Mouse (Mus musculus) forebrain, embryonic 12.5 days (tissue): ENCODE results near the gene Ccdc3. TPM values are rescaled to one million over a fixed set of nuclear protein-coding genes. Genes with fewer than 3 reads are reported as not detected.

Source experiments
- ATAC-seq: fragments of 200-750 bp; cut with Nextera tagmentation; 2 replicates; pipeline ENCODE4 v1.8.0; 2017; ENCODE audit warnings: moderate TSS enrichment; ENCODE audit not compliant: low FRiP score
- H3K27ac ChIP-seq: fragments of 300-500 bp; sonication (generic); 2 replicates; pipeline ENCODE4 v1.5.1; 2016; ENCODE audit warnings: mild to moderate bottlenecking
- H3K27me3 ChIP-seq: fragments of 300-500 bp; sonication (generic); 2 replicates; pipeline ENCODE4 v1.6.1; 2016; ENCODE audit warnings: mild to moderate bottlenecking
- H3K36me3 ChIP-seq: fragments of 300-500 bp; sonication (generic); replicated peaks from 2 replicates; pipeline ENCODE4 v1.6.1; 2016; ENCODE audit warnings: mild to moderate bottlenecking
- H3K4me1 ChIP-seq: fragments of 300-500 bp; sonication (generic); 2 replicates; pipeline ENCODE4 v1.6.1; 2016
- H3K4me2 ChIP-seq: fragments of 300-500 bp; sonication (generic); 2 replicates; pipeline ENCODE4 v1.6.1; 2016; ENCODE audit warnings: mild to moderate bottlenecking, moderate library complexity
- H3K4me3 ChIP-seq: fragments of 300-500 bp; sonication (generic); replicated peaks from 2 replicates; pipeline ENCODE4 v1.5.1; 2016; ENCODE audit warnings: mild to moderate bottlenecking
- H3K9ac ChIP-seq: fragments of 300-500 bp; sonication (generic); 2 replicates; pipeline ENCODE4 v1.6.1; 2016; ENCODE audit warnings: mild to moderate bottlenecking
- H3K9me3 ChIP-seq: fragments of 300-500 bp; sonication (generic); 2 replicates; pipeline ENCODE4 v1.6.1; 2016
- WGBS: fragments of 180-500 bp; shearing (Covaris S2); methylation state at CpG from one replicate; pipeline ENCODE4 v1.1.7; 2016; 5-methylcytosine and 5-hydroxymethylcytosine counted together
- polyA plus RNA-seq: library from polyadenylated mRNA; unstranded; fragments of >200 nt; fragmentation: Nextera tagmentation; extraction: Ambion mirVana; gene quantifications from 2 replicates; pipeline ENCODE4 v1.2.1, GENCODE M21; 2016

Gene Ccdc3
- polyA plus RNA-seq, 1 experiment from 2014 or later = 2.9 TPM

DNA sequence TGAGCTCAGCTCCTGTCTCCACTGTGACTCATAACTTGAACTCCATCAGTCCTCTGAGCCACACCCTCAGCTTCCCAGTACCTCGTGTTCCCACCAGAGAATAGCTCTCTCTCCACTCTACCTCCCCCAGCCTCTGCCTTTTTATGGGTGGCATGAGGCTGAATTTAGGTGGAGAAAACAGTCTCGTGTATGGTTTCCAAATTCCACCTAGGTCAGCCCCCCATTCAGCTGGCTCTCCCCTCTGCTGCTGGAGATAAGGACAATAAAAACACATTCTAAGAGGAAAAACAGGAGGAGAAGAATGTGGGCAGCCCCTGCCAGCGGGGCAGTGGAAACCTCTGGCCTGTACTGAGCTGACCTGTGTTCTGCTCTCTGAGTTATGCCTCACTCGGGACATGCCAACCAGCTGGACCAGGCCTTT is 28.4 kb downstream of the Ccdc3 start:
- Histone ChIP-seq H3K9me3 (no peaks in the 10 kb centered on the region), H3K4me3 (no peak overlapping the region), H3K27ac (no peak overlapping the region), H3K36me3 (no peaks in the 10 kb centered on the region), H3K4me1 (no peaks in the 10 kb centered on the region), H3K27me3 (no peaks in the 10 kb centered on the region), H3K9ac (no peak overlapping the region), H3K4me2 (no peak overlapping the region)
- WGBS = 68% methylated on average over 4 of the region's 4 CpGs
- no peak for ATAC-seq

GRCm38 (mm10) chr2:5166796-5167195 is 29.2 kb downstream of the Ccdc3 start:
- Histone ChIP-seq H3K9me3 (no peaks in the 10 kb centered on the region), H3K4me1 (no peaks in the 10 kb centered on the region), H3K9ac (no peak overlapping the region), H3K27me3 (no peaks in the 10 kb centered on the region), H3K27ac (no peak overlapping the region), H3K4me3 (no peak overlapping the region), H3K36me3 (no peaks in the 10 kb centered on the region), H3K4me2 (no peak overlapping the region)
- WGBS = 93% methylated on average over 2 of the region's 2 CpGs
- ATAC-seq = no peak

DNA sequence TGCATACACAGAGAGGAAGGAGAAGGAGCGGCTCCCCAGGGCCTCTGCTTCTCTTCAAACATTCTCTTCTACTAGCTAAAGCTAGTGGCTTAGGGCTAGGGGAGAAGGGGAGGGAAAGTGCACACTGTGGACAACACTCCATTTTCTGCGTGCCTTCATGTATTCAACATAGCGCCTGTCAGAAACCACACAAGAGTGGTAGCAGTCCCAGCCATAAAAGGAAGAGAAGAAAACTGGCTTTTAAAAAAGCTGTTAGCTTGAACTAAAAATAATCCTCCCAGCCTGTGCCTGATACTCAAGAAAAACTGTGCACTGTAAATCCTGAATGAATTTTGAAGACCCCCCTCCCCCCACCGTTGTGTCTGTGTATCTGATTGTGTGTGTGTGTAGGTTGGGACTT is 33.2 kb downstream of the Ccdc3 start:
- H3K4me2 ChIP-seq = no peak overlapping the region
- H3K4me1 ChIP-seq = no peaks in the 10 kb centered on the region
- 81% methylated on average over 4 of the region's 4 CpGs for WGBS
- no peaks in the 10 kb centered on the region for H3K36me3 ChIP-seq
- no peak overlapping the region for H3K4me3 ChIP-seq
- ATAC-seq = no peak
- no peaks in the 10 kb centered on the region for H3K27me3 ChIP-seq
- H3K9ac ChIP-seq = no peak overlapping the region
- no peaks in the 10 kb centered on the region for H3K9me3 ChIP-seq
- H3K27ac ChIP-seq = no peak overlapping the region

- Histone ChIP-seq H3K9me3 (no peaks in the 10 kb centered on the region), H3K4me3 (no peak overlapping the region), H3K4me1 (no peaks in the 10 kb centered on the region), H3K9ac (no peak overlapping the region), H3K27ac (no peak overlapping the region), H3K36me3 (no peaks in the 10 kb centered on the region), H3K27me3 (no peaks in the 10 kb centered on the region), H3K4me2 (no peak overlapping the region)
- WGBS = 77% methylated on average over 5 of the region's 5 CpGs
- ATAC-seq = no peak
These were observed 33.9 kb downstream of the Ccdc3 start for GRCm38 (mm10) chr2:5171301-5172000.

DNA sequence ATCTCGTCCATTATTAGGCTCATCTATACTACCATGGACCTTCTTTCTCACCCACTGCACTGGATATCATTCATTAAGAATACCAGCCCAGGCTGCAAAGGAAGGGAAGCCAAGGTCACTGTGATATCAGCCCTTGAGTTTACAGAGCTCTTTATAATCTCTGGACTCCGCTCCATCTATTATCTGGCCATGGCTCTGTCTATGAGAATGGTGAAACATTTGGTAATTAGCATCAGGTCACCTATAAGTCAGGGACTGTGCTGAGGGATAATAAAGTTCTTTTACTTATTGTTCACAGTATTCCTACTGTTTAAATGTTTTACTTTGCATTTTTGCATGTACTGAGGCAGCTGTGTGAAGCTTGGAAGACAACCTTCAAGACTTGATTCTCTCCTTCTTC is 35.2 kb downstream of the Ccdc3 start:
- no peak overlapping the region for H3K9ac ChIP-seq
- H3K27me3 ChIP-seq = no peaks in the 10 kb centered on the region
- no peaks in the 10 kb centered on the region for H3K36me3 ChIP-seq
- no peak overlapping the region for H3K27ac ChIP-seq
- no peak overlapping the region for H3K4me2 ChIP-seq
- no peak overlapping the region for H3K4me3 ChIP-seq
- ATAC-seq = no peak
- 91% methylated on average over 2 of the region's 2 CpGs for WGBS
- no peaks in the 10 kb centered on the region for H3K9me3 ChIP-seq
- no peaks in the 10 kb centered on the region for H3K4me1 ChIP-seq

GRCm38 (mm10) chr2:5174716-5175115 is 37.1 kb downstream of the Ccdc3 start:
- no peak for ATAC-seq
- Histone ChIP-seq H3K4me2 (no peak overlapping the region), H3K36me3 (no peaks in the 10 kb centered on the region), H3K9ac (no peak overlapping the region), H3K9me3 (no peaks in the 10 kb centered on the region), H3K27ac (no peak overlapping the region), H3K27me3 (no peaks in the 10 kb centered on the region), H3K4me1 (no peaks in the 10 kb centered on the region), H3K4me3 (no peak overlapping the region)

GRCm38 (mm10) chr2:5181462-5182443 is 44.2 kb downstream of the Ccdc3 start:
- Histone ChIP-seq H3K27me3 (no peaks in the 10 kb centered on the region), H3K4me2 (no peak overlapping the region), H3K4me3 (no peak overlapping the region), H3K27ac (no peak overlapping the region), H3K9ac (no peak overlapping the region), H3K4me1 (peaks cover 8% of the 10 kb centered on the region; the same call in 1 of the 2 replicates), H3K36me3 (no peaks in the 10 kb centered on the region), H3K9me3 (no peaks in the 10 kb centered on the region)
- ATAC-seq = no peak
- WGBS = 79% methylated on average over 5 of the region's 5 CpGs

- no peak overlapping the region for H3K27ac ChIP-seq
- H3K36me3 ChIP-seq = no peaks in the 10 kb centered on the region
- peaks cover 8% of the 10 kb centered on the region; the same call in 1 of the 2 replicates for H3K4me1 ChIP-seq
- H3K4me3 ChIP-seq = no peak overlapping the region
- ATAC-seq = no peak
- H3K9ac ChIP-seq = no peak overlapping the region
- WGBS = 88% methylated on average over 4 of the region's 4 CpGs
- H3K4me2 ChIP-seq = no peak overlapping the region
- H3K9me3 ChIP-seq = no peaks in the 10 kb centered on the region
- no peaks in the 10 kb centered on the region for H3K27me3 ChIP-seq
These were observed 46.6 kb downstream of the Ccdc3 start for GRCm38 (mm10) chr2:5184166-5184565.

GRCm38 (mm10) chr2:5185631-5186030 is 48.1 kb downstream of the Ccdc3 start:
- H3K27me3 ChIP-seq = no peaks in the 10 kb centered on the region
- no peak for ATAC-seq

GRCm38 (mm10) chr2:5192156-5192555 is 54.6 kb downstream of the Ccdc3 start:
- H3K4me1 ChIP-seq = no peaks in the 10 kb centered on the region
- no peak overlapping the region for H3K27ac ChIP-seq
- H3K36me3 ChIP-seq = no peaks in the 10 kb centered on the region
- 90% methylated on average over 4 of the region's 4 CpGs for WGBS
- H3K9ac ChIP-seq = no peak overlapping the region
- H3K4me2 ChIP-seq = no peak overlapping the region
- H3K9me3 ChIP-seq = no peaks in the 10 kb centered on the region
- ATAC-seq = no peak
- H3K4me3 ChIP-seq = no peak overlapping the region
- H3K27me3 ChIP-seq = no peaks in the 10 kb centered on the region

More at GRCm38 (mm10) chr2:5185631-5186030, 48.1 kb downstream of the Ccdc3 start:
- 0 out of 2 replicates have a peak, but pooled peaks cover 3% of the 10 kb centered on the region for H3K4me1 ChIP-seq
- no peaks in the 10 kb centered on the region for H3K36me3 ChIP-seq
- H3K9ac ChIP-seq = no peak overlapping the region
- WGBS = 87% methylated on average over 3 of the region's 3 CpGs
- no peak overlapping the region for H3K27ac ChIP-seq
- no peaks in the 10 kb centered on the region for H3K9me3 ChIP-seq
- H3K4me3 ChIP-seq = no peak overlapping the region
- H3K4me2 ChIP-seq = no peak overlapping the region

DNA sequence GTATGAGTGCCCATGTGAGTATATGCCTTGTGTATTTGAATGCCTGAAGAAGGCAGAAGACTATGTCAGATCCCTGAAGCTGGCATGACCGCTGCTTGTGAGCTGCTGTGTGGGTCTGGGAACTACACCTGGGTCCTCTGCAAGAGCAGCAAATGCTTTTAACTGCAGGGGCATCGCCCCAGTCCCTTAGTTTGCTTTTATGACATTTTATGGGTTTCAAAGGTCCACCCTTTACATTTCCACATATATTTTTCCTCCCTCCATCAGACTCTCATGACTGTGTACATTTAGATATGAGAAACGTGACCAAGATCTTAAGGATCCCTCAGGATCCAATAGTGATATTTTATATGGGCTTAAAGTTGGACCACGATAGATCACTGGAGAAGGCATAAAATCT is 55.5 kb downstream of the Ccdc3 start:
- H3K4me3 ChIP-seq = no peak overlapping the region
- no peak overlapping the region for H3K27ac ChIP-seq
- no peaks in the 10 kb centered on the region for H3K27me3 ChIP-seq
- no peaks in the 10 kb centered on the region for H3K4me1 ChIP-seq
- H3K9ac ChIP-seq = no peak overlapping the region
- H3K9me3 ChIP-seq = no peaks in the 10 kb centered on the region
- no peak for ATAC-seq
- WGBS = 77% methylated on average over 4 of the region's 4 CpGs
- no peaks in the 10 kb centered on the region for H3K36me3 ChIP-seq
- H3K4me2 ChIP-seq = no peak overlapping the region

DNA sequence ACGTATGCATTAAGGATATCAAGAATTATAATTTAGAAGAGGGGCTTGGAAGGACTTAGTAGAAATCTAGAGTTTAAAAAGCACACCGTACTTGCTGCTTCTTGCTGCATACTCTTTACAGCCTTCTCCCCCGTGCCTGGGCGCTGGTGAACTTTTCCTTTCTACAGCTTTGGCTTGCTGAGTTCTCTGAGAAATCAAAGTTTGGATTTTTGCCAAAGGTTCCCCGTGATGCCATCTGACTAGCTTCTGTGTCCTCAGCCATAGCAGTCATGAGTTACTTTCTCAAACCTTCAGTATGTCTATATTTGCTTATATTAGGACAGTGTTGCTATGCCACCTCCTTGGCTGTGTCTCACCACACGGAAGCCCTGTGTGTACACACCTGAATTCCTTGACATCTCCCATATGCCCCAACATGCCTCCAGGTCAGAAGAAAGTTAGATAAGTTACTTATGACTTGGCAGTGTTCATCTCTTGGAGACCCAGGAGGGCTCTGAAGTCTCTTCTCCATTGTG is 57.2 kb downstream of the Ccdc3 start:
- no peaks in the 10 kb centered on the region for H3K27me3 ChIP-seq
- H3K9ac ChIP-seq = no peak overlapping the region
- H3K27ac ChIP-seq = no peak overlapping the region
- no peaks in the 10 kb centered on the region for H3K9me3 ChIP-seq
- no peak overlapping the region for H3K4me2 ChIP-seq
- 89% methylated on average over 6 of the region's 6 CpGs for WGBS
- H3K4me1 ChIP-seq = no peaks in the 10 kb centered on the region
- no peak for ATAC-seq
- H3K36me3 ChIP-seq = no peaks in the 10 kb centered on the region
- no peak overlapping the region for H3K4me3 ChIP-seq
